11 mouse cellular contexts compared by ENCODE assay signal in the genomic region with DNA sequence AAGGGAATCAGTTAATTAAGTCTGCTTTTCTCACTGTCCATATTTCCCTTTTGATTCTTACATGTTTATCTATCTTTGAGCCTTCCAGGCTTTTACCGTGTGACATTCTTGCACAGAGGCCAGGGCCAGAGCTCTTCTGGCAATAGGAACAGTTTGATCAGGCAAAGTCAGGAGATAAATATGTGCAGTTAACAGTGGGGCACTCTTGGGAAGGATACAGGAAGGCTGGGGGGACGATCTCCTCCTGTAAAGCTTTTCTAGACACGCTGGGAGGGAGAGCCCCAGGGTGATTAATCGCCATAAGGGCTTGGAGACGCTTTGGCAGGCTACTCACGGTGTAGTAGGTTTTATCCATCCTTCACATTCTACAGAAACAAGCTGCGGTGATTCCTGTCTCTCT. TPM values are rescaled to one million over a fixed set of nuclear protein-coding genes. Genes with fewer than 3 reads are reported as not detected.
A peak's percentile ranks its signal among the peaks of the same experiment; 100 is the strongest.
DNase-seq lines count a peak whose midpoint lies in the region; ATAC-seq lines count a peak whose summit lies in the region.
"Had no signal": no experiment of that assay in that cellular context is flagged by ENCODE, and none has a peak within 500 bp of the region (broad histone marks: within the 10 kb centered on the region; RNA-seq: fewer than 3 reads in every experiment).

No protein-coding gene starts in this region.

- no peak overlapping the region for H3K9ac ChIP-seq in heart, embryonic 13.5 days
- H3K9ac ChIP-seq in stomach, embryonic 16.5 days (ENCODE audit: low read length), result no peak overlapping the region
- H3K9ac ChIP-seq: forebrain, postnatal 0 days; hindbrain, embryonic 15.5 days had no signal

- H3K4me1 ChIP-seq in megakaryocyte, embryonic 14.5 days, result peaks cover 54% of the 10 kb centered on the region
- peaks cover 45% of the 10 kb centered on the region for H3K4me1 ChIP-seq in heart, embryonic 13.5 days
- peaks cover 8% of the 10 kb centered on the region; the same call in 1 of the 2 replicates for H3K4me1 ChIP-seq in stomach, embryonic 16.5 days (ENCODE audit: control insufficient read depth, insufficient read depth, low read length)

- ATAC-seq in megakaryocyte, adult 5-6 weeks (ENCODE audit: poor library complexity, severe bottlenecking), result no peak; the same call in 1 of the 2 replicates
- no peak for ATAC-seq in heart, embryonic 13.5 days (ENCODE audit: extremely low read depth, insufficient number of reproducible peaks, low FRiP score, low TSS enrichment)
- no peak for ATAC-seq in stomach, embryonic 16.5 days (ENCODE audit: insufficient read depth, low FRiP score)

- H3K36me3 ChIP-seq in megakaryocyte, embryonic 14.5 days (replicated peaks; ENCODE audit: low read length), result peaks cover 35% of the 10 kb centered on the region
- H3K36me3 ChIP-seq in heart, embryonic 13.5 days, result no peaks in the 10 kb centered on the region
- no peaks in the 10 kb centered on the region for H3K36me3 ChIP-seq in stomach, embryonic 16.5 days (ENCODE audit: control insufficient read depth, insufficient read depth, low read length)
- H3K36me3 ChIP-seq: hindbrain, embryonic 15.5 days had no signal

- H3K27ac ChIP-seq in heart, embryonic 13.5 days (replicated peaks), result peak overlapping the region; percentile 77
- H3K27ac ChIP-seq in stomach, embryonic 16.5 days (ENCODE audit: low read length), result peak overlapping the region; percentile 70; the same call in 1 of the 2 replicates
- H3K27ac ChIP-seq: hindbrain, embryonic 15.5 days had no signal

- no peaks in the 10 kb centered on the region for H3K9me3 ChIP-seq in megakaryocyte, embryonic 14.5 days
- H3K9me3 ChIP-seq in heart, embryonic 13.5 days, result no peaks in the 10 kb centered on the region
- no peaks in the 10 kb centered on the region for H3K9me3 ChIP-seq in stomach, embryonic 16.5 days (replicated peaks; ENCODE audit: control insufficient read depth, low read length)
- H3K9me3 ChIP-seq: hindbrain, embryonic 15.5 days had no signal

- WGBS in heart, embryonic 13.5 days, result 10% methylated on average over 7 of the region's 7 CpGs
- 5% methylated on average over 7 of the region's 7 CpGs for WGBS in stomach, embryonic 16.5 days

- H3K27me3 ChIP-seq in megakaryocyte, embryonic 14.5 days (replicated peaks), result no peaks in the 10 kb centered on the region
- H3K27me3 ChIP-seq in heart, embryonic 13.5 days (replicated peaks), result no peaks in the 10 kb centered on the region
- no peaks in the 10 kb centered on the region for H3K27me3 ChIP-seq in stomach, embryonic 16.5 days (ENCODE audit: control insufficient read depth, insufficient read depth, low read length)
- H3K27me3 ChIP-seq: hindbrain, embryonic 15.5 days had no signal

- peak; percentile 25 to 54 for DNase-seq in heart, adult 18-20 months
- DNase-seq in heart, adult 9 months (ENCODE audit: low spot score in 2 of 2), result no peak
- no peak for DNase-seq in frontal cortex, postnatal 14 days (ENCODE audit: low spot score in 2 of 2)
- no peak for DNase-seq in thymus, postnatal 25 days
- DNase-seq: cerebellum, adult 8-10 months; forebrain, postnatal 0 days had no signal

- H3K4me2 ChIP-seq in heart, embryonic 13.5 days, result peak overlapping the region; percentile 32
- H3K4me2 ChIP-seq in stomach, embryonic 16.5 days (ENCODE audit: low read depth, low read length), result peak overlapping the region; percentile 20; the same call in 1 of the 2 replicates
- H3K4me2 ChIP-seq: hindbrain, embryonic 15.5 days had no signal

- peak overlapping the region; percentile 86 for H3K4me3 ChIP-seq in megakaryocyte, embryonic 14.5 days (replicated peaks)
- no peak overlapping the region for H3K4me3 ChIP-seq in heart, embryonic 13.5 days
- no peak overlapping the region for H3K4me3 ChIP-seq in stomach, embryonic 16.5 days (replicated peaks; ENCODE audit: low read length)
- H3K4me3 ChIP-seq: hindbrain, embryonic 15.5 days had no signal

RNA-seq across cellular contexts. Expression of a gene that starts 22.4 kb away (rescaled TPM):
- total RNA-seq in heart, adult 18-20 months (2021), result 1 to 10 TPM; 1.6 to 2.4 TPM
- polyA plus RNA-seq in megakaryocyte, embryonic 14.5 days (2012; ENCODE audit: insufficient read depth, low replicate concordance), result 0.69 TPM in 1 of 2 replicates, not detected in the other
- 19.1 and 21.5 TPM in 2 replicates for total RNA-seq in megakaryocyte, adult 5-6 weeks (2015)
- total RNA-seq in megakaryocyte, adult 5-6 weeks (2017), result 20.8 and 21.9 TPM in 2 replicates
- polyA plus RNA-seq in heart, embryonic 13.5 days (2015; fragmentation: Nextera tagmentation; extraction: Ambion mirVana), result 3.6 and 3.7 TPM in 2 replicates
- 4.9 and 5.1 TPM in 2 replicates for polyA plus RNA-seq in stomach, embryonic 16.5 days (2015; fragmentation: Nextera tagmentation; extraction: Ambion mirVana)

Comparison
In these comparisons a context has a peak if more than half of its experiments do, and no peak if none do; other contexts are left out.
1. DNase-seq: peak in heart, adult 18-20 months (2 of 2); none in heart, adult 9 months (0 of 2), frontal cortex, postnatal 14 days (0 of 2) and thymus, postnatal 25 days (single experiment).